Mouse (Mus musculus): ENCODE measurements around the gene D930020B18Rik. TPM values are rescaled to one million over a fixed set of nuclear protein-coding genes. Genes with fewer than 3 reads are reported as not detected.

D930020B18Rik gene
- polyA plus RNA-seq, 1 experiment: not detected

DNA sequence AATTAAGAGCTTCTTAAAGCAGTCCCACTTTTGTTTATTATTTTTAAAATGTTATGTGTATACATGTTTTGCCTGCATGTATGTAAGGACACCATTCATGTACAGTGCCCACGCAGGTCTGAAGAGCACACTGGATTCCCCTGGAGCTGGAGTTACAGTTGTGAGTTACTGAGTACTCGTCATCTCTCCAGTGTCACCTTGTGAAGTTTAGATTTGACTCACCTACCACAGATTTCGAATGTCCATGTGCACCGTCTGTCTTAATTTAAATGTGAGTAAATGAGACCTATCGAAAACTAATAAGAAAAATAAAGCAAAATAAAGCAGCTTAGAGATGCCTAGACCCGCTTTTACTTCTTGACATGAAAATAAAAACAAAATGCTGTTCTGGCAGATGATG, 5.1 kb upstream of the D930020B18Rik start:
- no peak for DNase-seq (ENCODE audit: low read depth in 1 of 2, low spot score in 2 of 2)
- Histone ChIP-seq H3K4me1 (ENCODE audit: control insufficient read depth, insufficient read depth, insufficient read length) (peaks cover 6% of the 10 kb centered on the region), H3K27ac (ENCODE audit: insufficient read depth, low read length) (no peak overlapping the region), H3K36me3 (ENCODE audit: control insufficient read depth, insufficient read depth, low read length) (no peaks in the 10 kb centered on the region), H3K27me3 (ENCODE audit: control insufficient read depth, insufficient read depth, low read length) (peaks cover 4% of the 10 kb centered on the region), H3K4me3 (ENCODE audit: extremely low read depth, insufficient read depth, insufficient read length) (no peak overlapping the region)
- TF ChIP-seq POLR2A (IDR thresholded peaks at IDR 0.05; ENCODE audit: low read depth, low read length): no peak
- no peak for TF ChIP-seq CTCF (IDR thresholded peaks at IDR 0.05; ENCODE audit: extremely low read depth, insufficient read depth, insufficient read length, insufficient replicate concordance)
- 85% methylated on average over 6 of the region's 6 CpGs for WGBS

DNA sequence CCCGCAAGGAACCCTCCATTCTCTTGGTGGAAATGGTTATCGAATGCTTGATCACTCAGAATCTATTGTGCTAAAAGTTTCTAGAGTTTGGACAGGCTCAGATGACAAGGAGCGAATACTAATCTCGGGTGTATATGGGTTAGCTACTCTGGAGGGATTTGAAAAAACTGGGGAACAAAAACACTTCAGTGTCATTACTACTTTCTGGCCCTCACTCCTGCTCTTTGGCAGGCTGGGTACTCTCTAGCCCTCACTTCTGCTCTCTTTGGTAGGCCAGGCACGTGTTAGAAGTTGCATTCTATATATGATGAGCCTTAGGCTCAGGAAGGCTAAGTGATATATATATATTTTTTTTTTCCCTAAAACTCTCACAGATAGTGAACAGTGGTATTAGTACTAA, 1.8 kb upstream of the D930020B18Rik start:
- WGBS: 89% methylated on average over 5 of the region's 5 CpGs
- TF ChIP-seq POLR2A (IDR thresholded peaks at IDR 0.05; ENCODE audit: low read depth, low read length) (no peak), CTCF (IDR thresholded peaks at IDR 0.05; ENCODE audit: extremely low read depth, insufficient read depth, insufficient read length, insufficient replicate concordance) (no peak)
- Histone ChIP-seq H3K4me3 (ENCODE audit: extremely low read depth, insufficient read depth, insufficient read length) (no peak overlapping the region), H3K27ac (ENCODE audit: insufficient read depth, low read length) (no peak overlapping the region), H3K36me3 (ENCODE audit: control insufficient read depth, insufficient read depth, low read length) (no peaks in the 10 kb centered on the region), H3K27me3 (ENCODE audit: control insufficient read depth, insufficient read depth, low read length) (peaks cover 13% of the 10 kb centered on the region), H3K4me1 (ENCODE audit: control insufficient read depth, insufficient read depth, insufficient read length) (peaks cover 12% of the 10 kb centered on the region)
- DNase-seq (ENCODE audit: low read depth in 1 of 2, low spot score in 2 of 2): no peak

DNA sequence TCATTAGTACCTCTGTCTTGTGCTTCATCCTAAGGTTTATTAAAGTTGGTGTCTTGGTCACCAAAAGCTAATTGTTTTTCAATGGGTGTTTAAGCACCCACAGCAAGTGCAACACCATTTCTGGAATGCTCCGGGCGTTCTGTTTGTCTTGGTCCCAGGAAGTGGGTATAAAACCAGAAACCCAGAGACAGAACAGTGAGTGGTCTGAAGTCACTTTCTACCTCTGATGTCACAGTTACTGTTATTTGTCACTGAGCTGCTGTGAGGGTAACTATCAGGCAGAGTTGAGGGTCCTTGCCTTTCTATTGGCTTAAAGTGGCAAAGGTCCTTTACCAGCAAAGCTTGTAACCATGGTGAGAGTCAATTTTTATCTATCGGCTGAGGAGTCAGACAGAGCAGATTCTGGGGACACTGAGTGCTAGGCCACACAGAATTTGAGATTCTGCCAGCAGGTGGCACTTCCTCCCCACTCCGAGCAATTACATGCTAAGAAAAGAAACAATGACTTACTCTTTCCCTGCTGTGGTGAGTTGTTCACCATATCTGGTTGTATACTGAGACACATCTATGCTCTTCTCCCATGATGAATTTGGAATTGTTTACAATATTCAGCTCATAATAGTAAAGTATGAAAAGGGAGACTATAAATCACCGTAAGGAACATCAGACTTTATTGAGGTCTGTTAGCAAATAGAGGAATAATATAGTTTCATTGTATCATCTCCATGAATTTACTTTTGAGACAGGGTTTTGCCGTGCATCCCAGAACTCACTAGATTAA, 1.0 kb upstream of the D930020B18Rik start:
- H3K27ac ChIP-seq (ENCODE audit: insufficient read depth, low read length): no peak overlapping the region
- H3K4me3 ChIP-seq (ENCODE audit: extremely low read depth, insufficient read depth, insufficient read length): no peak overlapping the region
- 47% methylated on average over 6 of the region's 6 CpGs for WGBS
- TF ChIP-seq CTCF (IDR thresholded peaks at IDR 0.05; ENCODE audit: extremely low read depth, insufficient read depth, insufficient read length, insufficient replicate concordance) (peak; percentile 44; the same call in 1 of the 2 replicates), POLR2A (IDR thresholded peaks at IDR 0.05; ENCODE audit: low read depth, low read length) (no peak)
- H3K36me3 ChIP-seq (ENCODE audit: control insufficient read depth, insufficient read depth, low read length): no peaks in the 10 kb centered on the region
- DNase-seq (ENCODE audit: low read depth in 1 of 2, low spot score in 2 of 2): peak; percentile 19 to 23
- peaks cover 13% of the 10 kb centered on the region for H3K27me3 ChIP-seq (ENCODE audit: control insufficient read depth, insufficient read depth, low read length)
- peaks cover 12% of the 10 kb centered on the region for H3K4me1 ChIP-seq (ENCODE audit: control insufficient read depth, insufficient read depth, insufficient read length)

DNA sequence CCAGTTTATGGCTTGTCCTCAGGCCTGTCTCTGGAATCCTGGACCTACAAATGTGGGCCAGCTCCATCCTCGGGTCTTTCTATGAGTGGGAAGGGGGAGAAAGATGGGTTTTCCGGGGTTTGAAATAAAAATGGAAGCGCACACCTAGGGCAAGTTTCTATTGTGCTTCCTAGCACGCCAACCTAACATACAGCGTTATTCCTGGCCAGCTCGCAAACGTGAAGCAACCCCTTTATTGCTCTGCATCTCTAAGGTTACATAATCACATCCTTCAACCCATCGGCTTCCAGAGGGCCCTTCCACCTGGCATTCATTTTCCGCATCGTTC, 480 bp upstream of the D930020B18Rik start:
- H3K27me3 ChIP-seq (ENCODE audit: control insufficient read depth, insufficient read depth, low read length): peaks cover 13% of the 10 kb centered on the region
- WGBS: 15% methylated on average over 10 of the region's 10 CpGs
- H3K4me3 ChIP-seq (ENCODE audit: extremely low read depth, insufficient read depth, insufficient read length): peak overlapping the region; percentile 50
- H3K27ac ChIP-seq (ENCODE audit: insufficient read depth, low read length): no peak overlapping the region
- no peak for DNase-seq (ENCODE audit: low read depth in 1 of 2, low spot score in 2 of 2)
- H3K4me1 ChIP-seq (ENCODE audit: control insufficient read depth, insufficient read depth, insufficient read length): peaks cover 12% of the 10 kb centered on the region
- no peaks in the 10 kb centered on the region for H3K36me3 ChIP-seq (ENCODE audit: control insufficient read depth, insufficient read depth, low read length)
- TF ChIP-seq POLR2A (IDR thresholded peaks at IDR 0.05; ENCODE audit: low read depth, low read length) (no peak), CTCF (IDR thresholded peaks at IDR 0.05; ENCODE audit: extremely low read depth, insufficient read depth, insufficient read length, insufficient replicate concordance) (no peak)

DNA sequence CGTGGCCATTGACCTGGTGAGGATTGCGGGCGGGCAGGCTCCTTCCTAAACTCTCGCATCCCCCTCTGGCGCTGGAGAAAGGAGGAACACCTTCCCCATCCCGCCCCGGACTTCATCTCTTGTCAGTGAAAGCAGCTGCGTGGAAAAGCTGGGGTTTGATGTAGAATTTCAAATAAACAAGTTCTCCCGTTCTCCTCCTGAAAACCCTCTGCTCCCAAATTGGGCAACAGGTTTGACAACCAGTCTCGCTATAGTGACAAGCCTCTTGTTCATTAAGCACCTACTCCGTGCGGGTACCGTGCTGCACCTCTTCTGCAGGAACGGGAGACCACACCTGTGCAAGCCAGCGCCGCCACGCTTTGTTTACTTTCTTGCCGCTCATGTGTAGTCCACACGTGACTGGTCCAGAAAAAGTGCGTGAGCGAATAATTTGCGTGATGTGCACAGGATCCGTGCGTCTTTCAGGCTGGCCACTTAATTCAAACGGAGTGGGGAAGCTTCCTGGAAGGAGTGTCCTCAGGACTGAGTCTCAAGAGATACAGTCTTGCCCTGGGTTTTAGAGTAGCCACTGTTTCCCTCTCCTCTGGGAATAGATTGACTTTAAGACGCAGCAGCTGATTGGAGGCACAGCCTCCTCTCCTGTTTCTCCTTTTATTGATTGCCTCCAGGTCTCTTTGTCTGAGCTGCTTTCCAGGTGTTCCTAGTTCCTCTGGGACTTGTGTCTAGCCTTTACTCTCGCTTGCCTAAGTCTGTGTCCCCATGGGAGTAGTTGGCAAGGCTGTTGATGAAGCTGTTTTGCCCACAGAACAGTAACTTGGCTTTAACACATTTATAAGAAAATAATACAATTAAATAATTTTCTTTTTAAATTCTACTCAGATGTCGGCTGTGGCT, 913 bp downstream of the D930020B18Rik start:
- no peak for DNase-seq (ENCODE audit: low read depth in 1 of 2, low spot score in 2 of 2)
- no peak for TF ChIP-seq CTCF (IDR thresholded peaks at IDR 0.05; ENCODE audit: extremely low read depth, insufficient read depth, insufficient read length, insufficient replicate concordance)
- TF ChIP-seq POLR2A (IDR thresholded peaks at IDR 0.05; ENCODE audit: low read depth, low read length): no peak
- H3K27ac ChIP-seq (ENCODE audit: insufficient read depth, low read length): no peak overlapping the region
- peaks cover 12% of the 10 kb centered on the region for H3K4me1 ChIP-seq (ENCODE audit: control insufficient read depth, insufficient read depth, insufficient read length)
- H3K4me3 ChIP-seq (ENCODE audit: extremely low read depth, insufficient read depth, insufficient read length): peak overlapping the region; percentile 50; the same call in 1 of the 2 replicates
- peaks cover 13% of the 10 kb centered on the region for H3K27me3 ChIP-seq (ENCODE audit: control insufficient read depth, insufficient read depth, low read length)
- 14% methylated on average over 28 of the region's 28 CpGs for WGBS
- no peaks in the 10 kb centered on the region for H3K36me3 ChIP-seq (ENCODE audit: control insufficient read depth, insufficient read depth, low read length)

DNA sequence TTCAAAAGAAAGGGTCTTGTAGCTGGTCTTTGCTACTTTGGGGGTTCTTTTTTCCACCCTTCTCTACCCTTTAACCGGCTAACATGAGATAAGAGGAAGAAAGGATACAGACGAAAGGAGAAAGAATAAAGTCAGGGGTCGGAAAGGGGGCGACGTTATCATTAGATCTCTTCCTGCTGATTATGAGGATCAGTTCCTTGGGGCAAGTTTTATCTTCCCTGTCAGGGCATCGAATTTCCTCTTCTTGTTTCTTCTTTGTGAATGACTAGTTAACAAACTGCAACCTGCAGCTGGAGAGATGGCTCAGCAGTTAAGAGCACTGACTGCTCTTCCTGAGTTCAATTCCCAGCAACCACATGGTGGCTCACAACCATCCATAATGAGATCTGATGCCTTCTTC, 4.9 kb downstream of the D930020B18Rik start:
- Histone ChIP-seq H3K36me3 (ENCODE audit: control insufficient read depth, insufficient read depth, low read length) (no peaks in the 10 kb centered on the region), H3K27ac (ENCODE audit: insufficient read depth, low read length) (no peak overlapping the region), H3K27me3 (ENCODE audit: control insufficient read depth, insufficient read depth, low read length) (peaks cover 9% of the 10 kb centered on the region), H3K4me3 (ENCODE audit: extremely low read depth, insufficient read depth, insufficient read length) (no peak overlapping the region), H3K4me1 (ENCODE audit: control insufficient read depth, insufficient read depth, insufficient read length) (peaks cover 7% of the 10 kb centered on the region; the same call in 1 of the 2 replicates)
- no peak for DNase-seq (ENCODE audit: low read depth in 1 of 2, low spot score in 2 of 2)
- no peak for TF ChIP-seq CTCF (IDR thresholded peaks at IDR 0.05; ENCODE audit: extremely low read depth, insufficient read depth, insufficient read length, insufficient replicate concordance)
- TF ChIP-seq POLR2A (IDR thresholded peaks at IDR 0.05; ENCODE audit: low read depth, low read length): no peak
- 49% methylated on average over 6 of the region's 6 CpGs for WGBS
